Mouse (Mus musculus) kidney, adult 9 months (tissue): ENCODE results near the gene Phospho1.

Source experiments
- DNase-seq: peaks from one replicate; pipeline ENCODE4 v3.0.0; 2022

The Phospho1 gene

GRCm38 (mm10) chr11:95869442-95869841 lies 45.1 kb downstream of the Phospho1 start:
- no peak for DNase-seq

GRCm38 (mm10) chr11:95869918-95870470 lies 45.7 kb downstream of the Phospho1 start:
- DNase-seq, result no peak

DNA sequence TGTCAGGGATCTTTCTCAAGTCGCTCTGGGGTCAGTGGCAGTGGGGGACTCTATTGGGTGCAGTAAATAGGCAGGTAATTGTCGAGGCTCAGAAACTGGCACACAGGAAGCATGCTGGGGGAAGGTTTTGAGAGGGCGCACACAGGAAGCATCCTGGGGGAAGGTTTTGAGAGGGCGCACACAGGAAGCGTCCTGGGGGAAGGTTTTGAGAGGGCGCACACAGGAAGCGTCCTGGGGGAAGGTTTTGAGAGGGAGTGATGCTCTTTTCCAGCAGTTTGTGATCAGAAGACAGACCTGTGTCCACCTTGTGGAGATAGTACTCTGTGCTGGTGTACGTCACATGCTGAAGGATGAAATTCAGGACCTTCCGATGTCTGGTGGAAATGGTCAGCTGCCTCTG lies 51.5 kb downstream of the Phospho1 start:
- DNase-seq, result no peak

- peak; percentile 50 for DNase-seq
Measured at GRCm38 (mm10) chr11:95876296-95876695, 52.0 kb downstream of the Phospho1 start.

GRCm38 (mm10) chr11:95879861-95880260 lies 55.6 kb downstream of the Phospho1 start:
- DNase-seq, result peak; percentile 58
